Mouse (Mus musculus) embryonic fibroblast, embryonic 13.5 days (primary cell): ENCODE measurements around the gene Arfip1.

ENCODE experiments used
- CTCF ChIP-seq: IDR thresholded peaks from 2 replicates; pipeline ENCODE4 v1.5.1; 2011; ENCODE audit warnings: mild to moderate bottlenecking, control low read depth, low read length, moderate library complexity, borderline replicate concordance; ENCODE audit not compliant: insufficient read depth
- POLR2A ChIP-seq: IDR thresholded peaks from 2 replicates; pipeline ENCODE4 v1.6.1; 2011; ENCODE audit warnings: low read depth, mild to moderate bottlenecking, control low read depth, low read length, moderate library complexity

DNA sequence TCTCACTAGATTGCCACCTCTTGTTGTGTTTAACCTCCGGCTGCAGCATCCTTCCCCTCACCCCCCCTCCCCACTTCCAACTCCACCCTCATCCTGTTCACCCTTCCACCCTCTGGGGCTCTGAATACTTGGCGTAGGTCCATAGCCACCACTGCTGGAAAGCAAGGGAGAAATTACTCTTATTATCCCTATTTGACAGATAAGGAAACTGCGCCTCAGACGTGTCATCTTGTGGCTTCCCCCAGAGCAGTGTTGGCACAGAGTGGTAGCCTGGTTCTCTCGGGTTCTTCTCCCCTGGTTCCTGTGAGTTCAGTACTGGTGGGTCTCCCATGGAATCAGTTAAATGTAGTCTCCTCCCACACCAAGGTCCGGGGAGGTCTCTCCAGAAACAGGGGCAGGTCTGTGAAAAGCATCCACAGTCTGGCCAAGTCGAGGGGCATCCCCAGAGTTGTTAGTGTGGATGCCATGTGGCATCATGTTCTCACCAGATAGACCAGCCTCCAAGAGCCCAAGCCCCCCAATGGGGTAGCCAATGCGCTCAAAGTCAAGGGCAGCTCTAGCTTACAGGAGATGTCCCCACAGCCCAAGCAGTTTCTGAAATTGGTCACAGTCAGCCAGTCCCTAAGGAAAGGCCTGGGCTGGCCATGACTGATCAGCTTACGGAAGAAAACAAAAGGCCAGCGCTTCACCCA lies 114.9 kb downstream of the Arfip1 start:
- no peak for TF ChIP-seq POLR2A
- TF ChIP-seq CTCF: no peak
